In genomic region chr2:137814945-137815344, GRCm38 (mm10) we compare ENCODE assay signal across 14 mouse cellular contexts.
"Had no signal": no experiment of that assay in that cellular context is flagged by ENCODE, and none has a peak within 500 bp of the region (broad histone marks: within the 10 kb centered on the region; RNA-seq: fewer than 3 reads in every experiment).

No protein-coding gene starts in this region.

- H3K4me1 ChIP-seq: megakaryocyte, embryonic 14.5 days; midbrain, embryonic 13.5 days; midbrain, embryonic 15.5 days; neural tube, embryonic 12.5 days had no signal

- DNase-seq: lung, adult 18-20 months; lung, embryonic 14.5 days; lung, postnatal 36 days; right cerebral cortex, postnatal 14 days; spleen, adult 18-20 months; thymus, adult 18-20 months; thymus, postnatal 14 days; thymus, postnatal 36 days had no signal

- H3K27ac ChIP-seq: macrophage; midbrain, embryonic 13.5 days; midbrain, embryonic 15.5 days; neural tube, embryonic 12.5 days had no signal

- H3K4me3 ChIP-seq: megakaryocyte, embryonic 14.5 days; midbrain, embryonic 13.5 days; midbrain, embryonic 15.5 days; neural tube, embryonic 12.5 days had no signal

- H3K9ac ChIP-seq: lung, embryonic 14.5 days; midbrain, embryonic 13.5 days; midbrain, embryonic 15.5 days; neural tube, embryonic 12.5 days had no signal

- H3K27me3 ChIP-seq: megakaryocyte, embryonic 14.5 days; midbrain, embryonic 13.5 days; midbrain, embryonic 15.5 days; neural tube, embryonic 12.5 days had no signal

- H3K9me3 ChIP-seq: midbrain, embryonic 13.5 days; midbrain, embryonic 15.5 days; neural tube, embryonic 12.5 days had no signal

- H3K4me2 ChIP-seq: lung, embryonic 14.5 days; midbrain, embryonic 11.5 days; midbrain, embryonic 13.5 days; midbrain, embryonic 15.5 days; neural tube, embryonic 12.5 days had no signal

- H3K36me3 ChIP-seq: midbrain, embryonic 13.5 days; midbrain, embryonic 15.5 days; neural tube, embryonic 12.5 days had no signal

- ATAC-seq: midbrain, embryonic 13.5 days; midbrain, embryonic 15.5 days had no signal
